Comparison of ENCODE assay signal across 8 mouse cellular contexts in genomic region chr5:52782523-52783250, GRCm38 (mm10). TPM values are rescaled to one million over a fixed set of nuclear protein-coding genes. Genes with fewer than 3 reads are reported as not detected.
DNase-seq lines count a peak whose midpoint lies in the region; ATAC-seq and TF ChIP-seq lines count a peak whose summit lies in the region.

No protein-coding gene starts in this region.

- H3K9me3 ChIP-seq in hindbrain, embryonic 13.5 days: no peaks in the 10 kb centered on the region

- peaks cover 4% of the 10 kb centered on the region; the same call in 1 of the 2 replicates for H3K36me3 ChIP-seq in hindbrain, embryonic 13.5 days

- peak; percentile 89 for ATAC-seq in Patski
- ATAC-seq in hindbrain, embryonic 13.5 days (ENCODE audit: low FRiP score): peak; percentile 99

- peak overlapping the region; percentile 84 for H3K9ac ChIP-seq in hindbrain, embryonic 13.5 days

- H3K27me3 ChIP-seq in Patski: no peaks in the 10 kb centered on the region
- H3K27me3 ChIP-seq in hindbrain, embryonic 13.5 days: no peaks in the 10 kb centered on the region

- CTCF ChIA-PET in Patski (lab: Charles Lee): interaction anchor here (1.5 kb wide), 1 partner anchor 9 kb away, joined by 4 read pairs; no protein-coding TSS in a partner anchor

- peak; percentile 51 for DNase-seq in Patski (ENCODE audit: low read depth, low spot score)
- peak; percentile 89 to 91 for DNase-seq in cerebellum, postnatal 14 days
- peak; percentile 75 to 85 for DNase-seq in frontal cortex, postnatal 14 days (ENCODE audit: low spot score in 2 of 2)
- DNase-seq in layer of hippocampus, postnatal 25 days (ENCODE audit: extremely low spot score in 1 of 2, low spot score in 1 of 2): peak; percentile 80 to 84
- DNase-seq in lung, postnatal 25 days (ENCODE audit: low spot score): peak; percentile 84
- peak; percentile 91 for DNase-seq in retina, embryonic 14.5 days (ENCODE audit: low spot score)
- DNase-seq in thymus, postnatal 4 days: peak; percentile 91

- H3K4me1 ChIP-seq in hindbrain, embryonic 13.5 days (replicated peaks): 0 out of 2 replicates have a peak, but pooled peaks cover 2% of the 10 kb centered on the region

- in situ Hi-C loops in Patski (cut with MboI; ENCODE audit: low pct_unique_long_range_greater_than_20kb): no loop called here

- H3K4me3 ChIP-seq in hindbrain, embryonic 13.5 days: peak overlapping the region; percentile 72

- 5% methylated on average over 37 of the region's 37 CpGs for WGBS in hindbrain, embryonic 13.5 days

- POLR2A ChIA-PET in Patski (lab: Charles Lee): interaction anchor here (0.8 kb wide), 1 partner anchor 130 kb away, joined by 3 read pairs; no protein-coding TSS in a partner anchor

- peak overlapping the region; percentile 64 for H3K4me2 ChIP-seq in hindbrain, embryonic 13.5 days

- H3K27ac ChIP-seq in hindbrain, embryonic 13.5 days: peak overlapping the region; percentile 94

- peak; percentile 88 for TF ChIP-seq CTCF in Patski (IDR thresholded peaks at IDR 0.05)

RNA-seq across cellular contexts. Expression of gene Zcchc4, which starts 7.5 kb away (rescaled TPM):
- 19.6 TPM for polyA plus RNA-seq in Patski (2021)
- polyA plus RNA-seq in hindbrain, embryonic 13.5 days (2015; fragmentation: Nextera tagmentation; extraction: Ambion mirVana): 13.0 and 15.9 TPM in 2 replicates
- total RNA-seq in layer of hippocampus, postnatal 25 days (2021): 1 to 10 TPM; 9.4 to 9.8 TPM

RNA-seq across cellular contexts. Expression of gene Pi4k2b, which starts 41.3 kb away (rescaled TPM):
- polyA plus RNA-seq in Patski (2021): 22.3 TPM
- 6.5 and 7.2 TPM in 2 replicates for polyA plus RNA-seq in hindbrain, embryonic 13.5 days (2015; fragmentation: Nextera tagmentation; extraction: Ambion mirVana)
- 1 to 10 TPM; 1.2 to 2.0 TPM for total RNA-seq in layer of hippocampus, postnatal 25 days (2021)

RNA-seq across cellular contexts. Expression of gene Anapc4, which starts 51.1 kb away (rescaled TPM):
- 179 TPM for polyA plus RNA-seq in Patski (2021)
- 116 and 126 TPM in 2 replicates for polyA plus RNA-seq in hindbrain, embryonic 13.5 days (2015; fragmentation: Nextera tagmentation; extraction: Ambion mirVana)
- total RNA-seq in layer of hippocampus, postnatal 25 days (2021): 10 to 100 TPM; 66.5 to 78.4 TPM

Comparison
In these comparisons a context has a peak if more than half of its experiments do, and no peak if none do; other contexts are left out.
1. Peak in every context shown above with its lines: DNase-seq, ATAC-seq, H3K4me3 ChIP-seq and H3K27ac ChIP-seq.